Mouse (Mus musculus): ENCODE measurements around the gene Rims1.

DNA sequence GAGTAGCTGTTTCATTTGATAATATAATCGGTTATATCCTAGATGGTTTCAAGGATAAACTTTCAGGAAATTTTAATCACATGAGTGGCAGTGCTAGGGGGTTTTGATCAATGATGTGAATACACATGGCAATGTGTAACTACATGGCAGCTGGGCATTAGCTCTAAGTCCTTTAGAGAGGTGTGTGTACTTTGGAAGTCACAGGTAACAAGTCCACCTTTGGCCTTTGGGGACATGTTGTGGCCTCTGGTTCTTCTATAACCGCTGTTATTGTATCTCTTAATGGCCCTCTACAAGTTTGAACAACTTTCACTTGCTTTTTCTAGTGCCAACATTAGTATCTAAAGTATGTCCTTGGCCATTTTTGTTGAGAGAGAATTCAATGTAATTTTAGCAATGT is 171.9 kb downstream of the Rims1 start:
- no peak for TF ChIP-seq CTCF (IDR thresholded peaks at IDR 0.05; ENCODE audit: low read depth, low read length)
- TF ChIP-seq EP300 (IDR thresholded peaks at IDR 0.05; ENCODE audit: insufficient read depth, low read depth, low read length), result no peak
- no peak for TF ChIP-seq POLR2A (IDR thresholded peaks at IDR 0.05; ENCODE audit: insufficient read depth, low read length)
